Mouse (Mus musculus): ENCODE results near the gene Actrt2. TPM values are rescaled to one million over a fixed set of nuclear protein-coding genes. Genes with fewer than 3 reads are reported as not detected.

The Actrt2 gene
- total RNA-seq, 2 experiments from 2014 or later: not detected

- no peak for DNase-seq (ENCODE audit: low spot score in 2 of 2)
These were observed 28.5 kb downstream of the Actrt2 start for GRCm38 (mm10) chr4:154639126-154639525.

- no peak for DNase-seq (ENCODE audit: low spot score in 2 of 2)
These were observed 29.3 kb downstream of the Actrt2 start for GRCm38 (mm10) chr4:154638320-154638886.

- DNase-seq (ENCODE audit: low spot score in 2 of 2): no peak
These were observed 30.0 kb downstream of the Actrt2 start for GRCm38 (mm10) chr4:154637468-154638319.

GRCm38 (mm10) chr4:154636721-154637311, 30.9 kb downstream of the Actrt2 start, which contains the start of gene Prdm16:
TSS of gene Prdm16 (minus strand) at chr4:154636873.
- peak; percentile 13 to 27 for DNase-seq (ENCODE audit: low spot score in 2 of 2)

- DNase-seq (ENCODE audit: low spot score in 2 of 2): no peak
These were observed 31.6 kb downstream of the Actrt2 start for GRCm38 (mm10) chr4:154636053-154636433.

DNA sequence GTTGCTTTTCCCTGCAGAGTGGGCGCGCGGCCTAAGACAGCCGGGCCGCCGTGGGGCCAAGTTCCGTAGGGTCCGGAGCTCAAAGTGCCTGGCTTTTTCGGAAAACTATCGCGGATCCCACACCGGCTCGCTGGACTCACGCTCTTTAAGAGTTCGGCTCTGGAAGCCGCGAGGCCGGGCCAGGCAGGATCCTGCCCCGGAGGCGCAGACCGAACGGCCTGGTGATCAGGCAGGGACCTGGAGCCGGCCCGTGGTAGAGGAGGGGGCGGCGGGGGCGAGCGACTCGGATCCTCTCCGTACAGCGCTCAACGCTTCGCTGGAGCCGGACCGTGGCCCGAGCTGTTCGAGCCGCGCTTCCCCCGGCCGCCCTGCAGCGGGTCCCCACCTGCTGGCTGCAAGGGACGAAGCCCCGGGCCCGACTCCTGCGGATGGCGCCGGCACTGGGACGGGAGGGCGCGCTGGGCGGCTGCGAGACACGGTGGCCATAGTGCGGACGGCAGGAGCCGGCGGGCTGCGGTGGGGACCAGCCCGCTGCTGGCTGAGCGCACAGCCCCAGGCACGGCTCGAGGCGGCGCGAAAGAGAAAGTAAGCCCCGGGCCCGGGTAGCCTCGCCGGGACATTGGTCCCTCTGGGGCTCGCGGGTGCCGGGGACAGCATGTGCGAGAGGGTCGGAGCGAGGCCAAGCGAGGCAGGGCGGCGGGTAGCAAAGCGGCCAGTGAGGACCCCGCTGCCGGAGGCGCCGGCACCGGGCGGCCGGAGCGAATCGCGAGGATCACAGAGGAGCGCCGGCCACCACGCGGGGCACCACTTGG, 32.2 kb downstream of the Actrt2 start:
- peak; percentile 36 to 44 for DNase-seq (ENCODE audit: low spot score in 2 of 2)

DNA sequence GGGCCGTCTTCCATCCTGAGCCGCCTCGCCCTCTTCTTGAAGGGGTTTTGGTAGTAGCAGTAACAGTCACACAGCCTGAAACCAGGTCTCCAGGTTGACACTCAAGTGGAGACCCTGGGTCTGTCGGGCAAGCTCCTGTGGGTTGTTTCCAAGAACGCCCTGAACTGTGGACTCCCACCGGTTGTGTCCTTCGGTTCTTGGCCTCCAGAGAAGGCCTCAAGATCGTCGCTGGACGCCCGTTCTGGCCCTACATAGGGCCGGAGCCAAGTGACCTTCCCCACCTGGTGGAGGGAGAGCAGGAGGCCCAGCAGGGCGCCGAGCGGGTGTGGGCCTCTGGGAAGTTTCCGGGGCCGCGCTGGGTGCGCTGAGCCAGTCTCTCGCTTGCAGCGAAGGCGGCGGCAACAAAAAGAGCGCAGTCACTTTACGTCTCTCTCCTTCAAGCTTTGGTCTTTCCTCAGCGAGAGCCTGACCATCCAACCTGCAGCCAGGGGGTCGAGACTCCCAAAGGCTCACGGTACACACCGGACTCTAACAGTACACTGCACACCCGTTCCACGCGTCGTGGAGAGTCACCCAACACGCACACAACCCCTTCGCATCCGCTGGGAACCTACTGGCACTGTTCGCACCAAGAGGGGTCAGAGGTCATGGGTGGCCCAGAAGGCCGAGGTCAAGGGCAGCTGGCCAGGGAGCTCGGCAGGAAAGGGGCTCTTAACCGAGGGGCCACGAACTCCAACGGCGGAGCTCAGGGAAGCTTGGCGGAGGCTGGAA, 33.0 kb downstream of the Actrt2 start:
- no peak for DNase-seq (ENCODE audit: low spot score in 2 of 2)

DNA sequence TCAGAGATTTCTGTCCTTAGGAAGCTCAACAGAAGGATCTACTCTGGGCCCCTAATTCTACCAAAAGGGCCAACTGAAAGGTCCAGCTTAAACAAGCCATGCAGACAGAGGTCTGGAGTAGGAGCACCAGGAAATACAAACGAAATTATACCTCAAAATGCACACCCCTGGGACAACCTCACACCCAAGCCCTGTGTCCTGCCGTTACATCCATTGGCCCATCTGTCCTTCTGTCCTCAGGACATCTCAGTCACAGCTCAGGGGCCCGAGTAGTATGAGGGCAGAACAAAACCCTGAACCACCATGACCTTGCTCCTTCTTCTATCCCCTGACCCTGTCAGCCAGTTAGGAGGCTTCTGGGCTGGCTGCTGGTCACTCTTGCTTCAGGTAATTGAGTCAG, 33.7 kb downstream of the Actrt2 start:
- DNase-seq (ENCODE audit: low spot score in 2 of 2): no peak

- no peak for DNase-seq (ENCODE audit: low spot score in 2 of 2)
These were observed 34.6 kb downstream of the Actrt2 start for GRCm38 (mm10) chr4:154632800-154633764.

DNA sequence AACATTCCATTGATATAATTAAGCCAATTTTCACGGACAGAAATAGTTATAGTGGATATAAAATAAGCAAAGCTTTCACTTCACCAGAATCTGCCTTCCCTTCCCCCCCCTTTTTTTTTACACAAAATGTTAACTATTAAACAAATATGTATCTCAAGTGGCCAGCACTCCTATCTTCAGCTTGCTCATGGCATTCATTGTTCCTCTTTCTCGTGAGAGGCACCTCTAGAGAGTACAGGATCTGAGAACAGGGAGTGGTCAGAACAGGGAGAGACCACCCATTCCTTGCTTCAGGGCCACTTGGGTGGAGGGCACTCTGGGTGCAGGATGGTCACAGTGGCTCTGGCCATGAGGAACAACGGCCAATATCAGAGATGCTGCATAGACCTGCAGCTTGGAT, 36.9 kb downstream of the Actrt2 start:
- no peak for DNase-seq (ENCODE audit: low spot score in 2 of 2)

DNA sequence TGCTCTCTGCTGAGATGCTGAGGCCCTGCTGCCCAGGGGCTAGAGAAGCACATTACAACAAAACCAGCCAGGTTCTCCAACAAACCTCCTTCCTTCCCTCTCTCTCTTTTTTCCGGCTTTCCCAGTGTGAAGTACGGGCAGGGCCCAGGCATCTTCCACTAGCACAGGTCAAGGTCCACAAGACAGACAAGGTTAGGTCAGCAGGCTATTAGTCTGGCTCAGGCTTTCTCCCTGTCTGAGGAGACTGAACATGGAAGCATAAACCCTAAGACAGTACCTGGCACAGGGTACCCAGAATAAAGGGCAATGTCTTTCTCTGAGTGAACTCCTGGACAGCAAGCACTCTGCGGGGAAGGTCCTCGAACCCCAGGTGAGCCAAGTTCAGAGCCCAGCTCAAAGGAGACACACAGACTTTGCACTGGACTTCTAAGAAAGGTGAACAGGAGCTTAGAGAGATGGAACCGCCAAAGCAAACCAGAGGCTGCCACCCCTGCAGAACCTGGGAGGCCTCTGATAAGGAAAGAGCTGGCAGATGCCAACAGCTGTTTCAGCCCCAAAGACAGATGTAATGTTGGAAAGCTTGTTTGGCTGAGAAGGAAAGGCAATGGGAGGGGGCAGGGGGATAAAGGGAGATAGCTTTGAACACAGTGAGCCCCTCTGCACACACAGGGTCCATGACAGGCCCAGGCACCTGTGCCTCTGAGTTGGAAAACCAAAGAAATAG, 40.1 kb downstream of the Actrt2 start:
- no peak for DNase-seq (ENCODE audit: low spot score in 2 of 2)

- no peak for DNase-seq (ENCODE audit: low spot score in 2 of 2)
These were observed 41.4 kb downstream of the Actrt2 start for GRCm38 (mm10) chr4:154626282-154626681.

DNA sequence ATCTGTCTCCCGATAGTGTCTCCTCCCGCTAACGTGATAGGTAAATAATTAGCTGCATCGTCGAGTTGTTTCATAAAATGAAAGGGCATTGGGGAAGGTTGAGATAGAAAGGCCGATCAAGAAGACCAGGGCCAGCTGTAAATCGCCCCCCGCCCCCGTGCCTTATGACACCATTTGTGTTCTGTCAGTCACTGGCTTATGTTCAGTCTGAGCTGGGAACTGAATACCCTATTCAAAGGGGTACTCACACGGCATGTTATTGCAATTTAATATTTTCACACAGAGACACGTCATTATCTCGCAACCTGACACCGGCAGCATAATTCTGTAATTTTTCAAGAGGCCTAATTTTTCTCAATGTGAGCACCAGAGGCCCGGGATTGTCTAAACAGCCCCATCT, 42.0 kb downstream of the Actrt2 start:
- no peak for DNase-seq (ENCODE audit: low spot score in 2 of 2)

DNA sequence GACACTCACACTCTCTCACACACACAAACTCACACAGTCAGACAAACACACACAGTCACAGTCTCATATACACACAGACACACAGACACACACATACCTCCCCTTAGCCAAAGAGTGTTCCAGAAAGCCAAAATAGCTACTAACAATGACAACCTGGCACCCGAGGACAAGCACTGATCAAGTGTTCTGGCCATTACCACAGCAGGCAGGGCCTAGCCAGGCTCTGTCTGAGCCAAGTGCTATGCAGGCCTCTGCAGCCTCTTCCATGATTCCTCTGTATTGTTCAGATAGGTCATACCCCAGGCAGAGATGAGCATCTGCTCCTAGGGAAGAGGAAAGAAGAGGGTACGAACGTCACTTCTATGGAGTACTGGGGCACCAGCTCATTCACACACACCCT, 44.4 kb downstream of the Actrt2 start:
- no peak for DNase-seq (ENCODE audit: low spot score in 2 of 2)

DNA sequence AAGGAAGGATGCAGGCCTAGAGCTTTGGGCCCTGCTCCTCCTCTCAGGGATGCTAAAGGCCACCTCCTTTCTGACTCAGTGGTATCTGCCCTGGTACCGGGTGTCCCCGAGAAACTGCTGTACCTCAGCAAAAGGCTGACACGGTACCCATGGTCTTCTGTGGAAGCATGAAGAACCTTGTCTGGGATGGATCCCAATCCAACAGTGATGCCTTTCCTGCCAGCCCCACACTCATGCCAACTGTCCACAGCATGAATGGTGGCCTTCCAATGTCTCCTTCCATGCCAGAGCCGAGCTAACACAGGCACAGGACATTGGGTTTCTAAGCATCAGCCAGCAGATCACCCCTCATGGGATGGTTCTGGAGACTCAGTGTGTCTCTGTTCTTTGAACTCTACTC, 45.1 kb downstream of the Actrt2 start:
- no peak for DNase-seq (ENCODE audit: low spot score in 2 of 2)
